Mouse (Mus musculus): Measurements from ENCODE around the gene Maml1. TPM values are rescaled to one million over a fixed set of nuclear protein-coding genes. Genes with fewer than 3 reads are reported as not detected.

Maml1 gene
- polyA plus RNA-seq, 1 experiment from 2014 or later, result 7.5 TPM

DNA sequence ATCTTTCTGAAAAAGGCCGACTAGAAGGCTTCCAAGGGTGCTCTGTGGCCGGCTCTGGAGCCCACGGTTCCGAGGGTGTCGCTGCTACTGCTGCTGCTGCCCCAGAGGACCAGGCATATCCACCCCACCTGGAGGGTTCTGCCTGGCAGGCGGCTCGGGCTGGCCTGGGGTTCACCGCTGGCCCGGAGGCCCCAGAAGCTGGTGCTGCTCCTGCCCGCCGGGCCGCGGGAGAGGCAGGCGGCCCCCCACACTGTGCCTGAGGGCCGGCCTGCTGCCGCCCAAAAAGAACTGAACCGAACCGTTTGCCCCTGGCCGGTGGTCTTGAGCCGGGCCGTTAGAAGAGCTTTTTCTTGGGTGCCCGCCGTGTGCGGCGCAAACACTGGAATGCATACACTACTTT, 57.5 kb downstream of the Maml1 start:
- Histone ChIP-seq H3K4me2 (replicated peaks) (no peak overlapping the region), H3K4me3 (no peak overlapping the region), H3K9ac (no peak overlapping the region), H3K9me3 (no peaks in the 10 kb centered on the region), H3K4me1 (peaks cover 24% of the 10 kb centered on the region), H3K27ac (no peak overlapping the region), H3K27me3 (peaks cover 46% of the 10 kb centered on the region), H3K36me3 (peaks cover 38% of the 10 kb centered on the region)
- WGBS, result 93% methylated on average over 25 of the region's 25 CpGs
- ATAC-seq (ENCODE audit: low FRiP score, low read depth), result no peak

DNA sequence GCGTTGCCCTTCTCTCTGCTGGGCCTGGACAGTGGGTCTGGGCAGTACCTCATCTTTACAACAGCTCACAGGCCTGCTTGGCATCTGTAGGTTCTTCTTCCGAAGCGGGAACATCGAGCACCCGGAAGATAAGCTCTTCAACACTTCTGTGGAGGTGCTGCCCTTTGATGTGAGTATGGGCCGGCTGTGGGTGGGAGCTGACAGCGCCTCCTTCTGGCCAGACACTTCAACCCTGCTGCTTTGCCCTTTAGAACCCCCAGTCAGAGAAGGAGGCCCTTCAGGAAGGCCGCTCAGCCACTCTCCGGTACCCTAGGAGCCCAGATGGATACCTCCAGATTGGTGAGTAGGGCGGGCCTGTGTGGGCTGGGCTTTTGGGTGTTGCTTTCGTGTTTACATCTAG, 58.1 kb downstream of the Maml1 start:
- H3K36me3 ChIP-seq, result peaks cover 38% of the 10 kb centered on the region
- 82% methylated on average over 11 of the region's 11 CpGs for WGBS
- no peak for ATAC-seq (ENCODE audit: low FRiP score, low read depth)

DNA sequence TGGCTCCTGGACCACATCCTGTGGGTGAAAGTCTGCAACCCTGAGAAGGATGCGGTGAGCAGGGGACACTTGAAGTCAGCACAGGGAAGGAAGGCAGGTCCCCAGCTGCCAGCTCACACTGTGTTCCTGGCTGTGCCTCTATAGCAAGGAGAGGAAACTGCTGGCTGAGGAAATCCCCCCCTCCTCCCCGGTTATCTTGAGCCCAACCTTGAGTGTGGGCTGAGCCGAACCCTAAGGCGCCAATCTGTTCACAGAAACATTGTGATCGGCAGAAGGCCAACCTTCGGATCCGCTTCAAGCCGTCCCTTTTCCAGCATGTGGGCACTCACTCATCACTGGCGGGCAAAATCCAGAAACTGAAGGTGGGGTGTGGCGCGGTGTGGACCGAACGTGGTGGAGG, 59.1 kb downstream of the Maml1 start:
- ATAC-seq (ENCODE audit: low FRiP score, low read depth), result no peak
- H3K27ac ChIP-seq, result no peak overlapping the region
- WGBS, result 93% methylated on average over 13 of the region's 13 CpGs

More for the DNA sequence above, 58.1 kb downstream of the Maml1 start:
- H3K4me3 ChIP-seq, result no peak overlapping the region
- no peaks in the 10 kb centered on the region for H3K9me3 ChIP-seq
- H3K9ac ChIP-seq, result no peak overlapping the region
- H3K4me2 ChIP-seq (replicated peaks), result no peak overlapping the region
- peaks cover 30% of the 10 kb centered on the region for H3K4me1 ChIP-seq
- no peak overlapping the region for H3K27ac ChIP-seq
- H3K27me3 ChIP-seq, result peaks cover 39% of the 10 kb centered on the region

DNA sequence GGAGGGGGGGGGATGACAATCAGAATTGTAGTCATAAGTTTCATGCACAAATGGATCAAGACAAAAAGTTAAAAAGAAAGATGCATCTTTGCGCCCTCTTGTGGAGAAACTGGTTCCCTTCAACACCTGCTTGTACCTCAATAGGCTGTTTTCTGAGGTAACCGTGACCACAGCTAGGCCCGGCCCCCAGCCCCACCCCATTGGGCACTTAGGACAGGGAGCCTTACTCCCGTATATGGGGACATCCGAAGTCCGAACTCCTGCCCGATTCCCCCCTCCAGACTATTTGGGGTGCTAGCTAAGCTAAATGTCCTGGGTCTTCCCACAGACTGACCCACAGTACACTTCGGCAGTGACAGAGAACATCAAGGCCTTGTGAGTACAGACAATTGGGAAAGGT, 60.7 kb downstream of the Maml1 start:
- H3K27me3 ChIP-seq, result peaks cover 16% of the 10 kb centered on the region
- peak overlapping the region; percentile 27; the same call in 1 of the 2 replicates for H3K4me3 ChIP-seq
- peaks cover 38% of the 10 kb centered on the region for H3K36me3 ChIP-seq
- WGBS, result 24% methylated on average over 8 of the region's 8 CpGs
- no peak overlapping the region for H3K27ac ChIP-seq
- no peaks in the 10 kb centered on the region for H3K9me3 ChIP-seq
- peak overlapping the region; percentile 60 for H3K4me2 ChIP-seq (replicated peaks)
- no peak for ATAC-seq (ENCODE audit: low FRiP score, low read depth)
- peaks cover 49% of the 10 kb centered on the region for H3K4me1 ChIP-seq
- no peak overlapping the region for H3K9ac ChIP-seq

More for the DNA sequence above, 59.1 kb downstream of the Maml1 start:
- H3K4me2 ChIP-seq (replicated peaks), result no peak overlapping the region
- H3K9me3 ChIP-seq, result no peaks in the 10 kb centered on the region
- no peak overlapping the region for H3K9ac ChIP-seq
- no peak overlapping the region for H3K4me3 ChIP-seq
- H3K4me1 ChIP-seq, result peaks cover 40% of the 10 kb centered on the region
- peaks cover 30% of the 10 kb centered on the region for H3K27me3 ChIP-seq
- peaks cover 38% of the 10 kb centered on the region for H3K36me3 ChIP-seq

DNA sequence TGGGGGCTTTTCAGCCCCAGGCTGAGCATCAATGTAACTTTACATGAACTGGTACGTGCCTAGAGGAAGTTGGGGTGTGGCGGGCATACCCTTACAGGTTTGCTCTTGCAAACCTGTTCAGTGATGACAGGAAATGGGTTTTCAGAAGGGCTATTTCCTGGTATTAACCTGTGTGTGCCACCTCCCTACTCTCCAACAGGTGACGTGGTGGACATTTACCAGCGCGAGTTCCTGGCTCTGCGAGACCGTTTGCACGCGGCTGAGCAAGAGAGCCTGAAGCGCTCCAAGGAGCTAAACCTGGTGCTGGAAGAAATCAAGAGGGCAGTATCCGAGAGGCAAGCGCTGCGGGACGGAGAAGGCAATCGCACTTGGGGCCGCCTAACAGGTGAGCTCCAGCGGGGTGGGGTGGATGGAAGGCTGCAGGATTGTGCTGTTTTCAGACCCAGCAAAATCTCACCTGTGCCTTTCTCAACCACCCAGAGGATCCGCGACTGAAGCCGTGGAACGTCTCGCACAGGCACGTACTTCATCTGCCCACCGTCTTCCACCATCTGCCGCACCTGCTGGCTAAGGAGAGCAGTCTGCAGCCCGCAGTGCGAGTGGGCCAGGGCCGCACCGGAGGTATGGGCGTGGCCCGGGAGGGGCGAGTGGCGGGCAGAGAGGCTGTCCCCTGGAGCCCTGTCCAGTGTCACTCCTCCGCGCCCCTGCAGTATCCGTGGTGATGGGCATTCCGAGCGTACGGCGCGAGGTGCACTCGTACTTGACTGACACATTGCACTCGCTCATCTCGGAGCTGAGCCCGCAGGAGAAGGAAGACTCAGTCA, 61.4 kb downstream of the Maml1 start:
- WGBS, result 29% methylated on average over 45 of the region's 45 CpGs
- Histone ChIP-seq H3K27ac (no peak overlapping the region), H3K36me3 (peaks cover 38% of the 10 kb centered on the region), H3K27me3 (peaks cover 11% of the 10 kb centered on the region), H3K9ac (no peak overlapping the region), H3K4me2 (replicated peaks) (peak overlapping the region; percentile 60), H3K9me3 (no peaks in the 10 kb centered on the region), H3K4me3 (peak overlapping the region; percentile 27), H3K4me1 (peaks cover 48% of the 10 kb centered on the region)
- no peak for ATAC-seq (ENCODE audit: low FRiP score, low read depth)

DNA sequence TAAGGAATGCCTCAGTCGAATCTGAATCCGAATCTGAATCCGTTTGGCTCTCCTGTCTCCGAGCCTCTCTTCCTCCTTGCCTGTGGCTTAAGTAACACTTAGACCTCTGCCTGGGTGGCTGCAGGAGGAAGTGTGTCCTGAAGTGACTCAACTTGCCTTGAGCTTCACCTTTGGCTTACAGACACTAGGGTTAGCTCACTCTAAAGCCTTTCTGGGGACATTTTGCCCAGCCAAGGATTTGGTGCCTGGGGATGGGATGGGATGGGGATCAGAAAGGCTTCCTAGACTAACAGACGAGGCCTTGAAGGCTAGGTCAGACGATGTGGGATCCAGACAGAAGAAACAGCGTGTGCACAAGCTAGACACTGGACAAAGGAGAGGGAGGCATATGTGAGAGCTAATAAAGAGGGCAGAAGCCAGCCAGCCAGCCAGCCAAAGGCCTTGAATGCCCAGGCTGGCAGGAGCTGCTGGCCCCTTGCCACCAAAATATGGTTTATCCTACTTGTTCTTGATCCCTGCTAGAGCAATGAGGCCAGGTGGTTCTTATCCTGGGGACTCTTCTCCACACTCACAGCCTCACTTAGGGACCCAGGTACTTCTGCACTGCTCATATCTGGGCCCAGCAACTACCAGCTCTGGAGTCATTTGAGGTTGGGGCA, 62.7 kb downstream of the Maml1 start:
- peaks cover 48% of the 10 kb centered on the region for H3K4me1 ChIP-seq
- no peak for ATAC-seq (ENCODE audit: low FRiP score, low read depth)
- peaks cover 10% of the 10 kb centered on the region; the same call in 1 of the 2 replicates for H3K27me3 ChIP-seq
- no peak overlapping the region; the same call in 1 of the 2 replicates for H3K4me2 ChIP-seq (replicated peaks)
- WGBS, result 41% methylated on average over 7 of the region's 7 CpGs
- H3K9me3 ChIP-seq, result no peaks in the 10 kb centered on the region
- H3K9ac ChIP-seq, result peak overlapping the region; percentile 25; the same call in 1 of the 2 replicates
- no peak overlapping the region for H3K4me3 ChIP-seq
- peaks cover 31% of the 10 kb centered on the region for H3K36me3 ChIP-seq
- H3K27ac ChIP-seq, result no peak overlapping the region

DNA sequence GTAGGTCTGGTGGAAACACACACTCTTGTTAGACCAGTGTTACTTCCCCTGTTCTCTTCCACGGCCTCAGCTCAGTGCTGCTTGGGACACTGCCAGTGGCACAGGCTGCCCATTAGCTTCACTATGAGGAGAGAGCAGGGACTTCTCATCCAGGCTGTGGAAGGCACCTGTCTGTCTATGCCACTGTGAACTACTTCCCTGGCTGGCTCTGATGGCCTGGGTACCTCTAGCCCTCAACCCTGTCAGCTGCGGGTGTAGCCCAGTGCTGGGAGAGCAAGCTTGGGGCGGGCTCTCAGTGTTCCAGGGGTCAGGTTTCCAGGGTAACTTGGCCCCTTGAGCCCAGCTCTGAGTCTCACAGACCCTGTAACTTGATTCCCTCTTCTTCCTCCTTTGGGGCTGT, 63.3 kb downstream of the Maml1 start:
- no peak overlapping the region for H3K4me3 ChIP-seq
- peaks cover 25% of the 10 kb centered on the region for H3K36me3 ChIP-seq
- WGBS, result 19% methylated on average over 3 of the region's 3 CpGs
- H3K27ac ChIP-seq, result peak overlapping the region; percentile 15; the same call in 1 of the 2 replicates
- peaks cover 54% of the 10 kb centered on the region for H3K4me1 ChIP-seq
- H3K9ac ChIP-seq, result peak overlapping the region; percentile 8; the same call in 1 of the 2 replicates
- peaks cover 10% of the 10 kb centered on the region; the same call in 1 of the 2 replicates for H3K27me3 ChIP-seq
- no peaks in the 10 kb centered on the region for H3K9me3 ChIP-seq
- ATAC-seq (ENCODE audit: low FRiP score, low read depth), result no peak
- peak overlapping the region; percentile 15; the same call in 1 of the 2 replicates for H3K4me2 ChIP-seq (replicated peaks)

DNA sequence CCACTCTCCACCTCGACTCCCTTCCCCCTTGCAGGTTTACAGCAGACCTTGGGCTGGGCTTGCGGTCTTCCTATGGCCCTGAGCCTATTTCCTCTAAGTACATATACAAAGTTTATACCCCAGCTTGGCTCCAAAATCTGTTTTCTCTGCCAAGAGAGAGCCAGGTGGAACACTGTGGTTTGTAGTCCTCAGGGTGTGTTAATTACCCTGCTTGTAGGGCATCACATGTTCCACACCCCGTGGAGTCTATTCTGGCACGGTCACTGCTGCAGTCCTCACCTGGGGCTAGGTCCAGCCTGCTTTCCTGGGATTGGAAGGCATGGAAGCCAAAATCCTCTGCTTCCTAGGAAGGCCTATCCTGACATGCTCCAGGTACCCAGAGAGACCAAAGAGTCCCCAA, 64.4 kb downstream of the Maml1 start:
- no peak overlapping the region for H3K27ac ChIP-seq
- no peak overlapping the region for H3K4me3 ChIP-seq
- H3K36me3 ChIP-seq, result peaks cover 15% of the 10 kb centered on the region
- H3K4me1 ChIP-seq, result peaks cover 57% of the 10 kb centered on the region
- WGBS, result 79% methylated on average over 4 of the region's 4 CpGs
- H3K27me3 ChIP-seq, result peaks cover 10% of the 10 kb centered on the region; the same call in 1 of the 2 replicates
- ATAC-seq (ENCODE audit: low FRiP score, low read depth), result no peak
- no peaks in the 10 kb centered on the region for H3K9me3 ChIP-seq
- no peak overlapping the region; the same call in 1 of the 2 replicates for H3K4me2 ChIP-seq (replicated peaks)
- no peak overlapping the region; the same call in 1 of the 2 replicates for H3K9ac ChIP-seq

DNA sequence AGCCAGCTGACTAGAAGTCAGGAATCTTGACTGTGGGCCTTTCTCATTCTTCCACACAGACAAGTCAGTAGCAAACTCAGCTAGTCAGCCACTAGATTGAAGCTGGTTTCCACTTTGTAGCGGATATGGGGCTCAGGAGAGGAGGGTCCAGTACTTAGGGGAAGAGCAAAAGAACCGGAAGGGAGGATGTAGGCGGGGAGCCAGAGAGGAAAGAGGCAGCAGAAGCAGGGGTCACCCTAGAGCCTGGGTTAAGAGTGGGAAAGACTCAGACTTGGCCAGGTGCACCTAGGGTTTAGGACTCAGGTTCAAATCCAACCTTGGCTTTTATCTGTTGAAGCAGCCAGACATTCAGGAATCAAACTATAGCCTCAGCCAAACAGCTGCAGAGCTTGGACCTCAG, 64.9 kb downstream of the Maml1 start:
- peak overlapping the region; percentile 91 for H3K4me2 ChIP-seq (replicated peaks)
- no peak for ATAC-seq (ENCODE audit: low FRiP score, low read depth)
- H3K4me1 ChIP-seq, result peaks cover 57% of the 10 kb centered on the region
- peaks cover 10% of the 10 kb centered on the region; the same call in 1 of the 2 replicates for H3K27me3 ChIP-seq
- H3K4me3 ChIP-seq, result 0 out of 2 replicates have a peak overlapping the region, but pooled peaks have one; percentile 94
- H3K9ac ChIP-seq, result peak overlapping the region; percentile 96
- peaks cover 10% of the 10 kb centered on the region for H3K36me3 ChIP-seq
- H3K27ac ChIP-seq, result no peak overlapping the region
- WGBS, result 75% methylated on average over 3 of the region's 3 CpGs
- H3K9me3 ChIP-seq, result no peaks in the 10 kb centered on the region

DNA sequence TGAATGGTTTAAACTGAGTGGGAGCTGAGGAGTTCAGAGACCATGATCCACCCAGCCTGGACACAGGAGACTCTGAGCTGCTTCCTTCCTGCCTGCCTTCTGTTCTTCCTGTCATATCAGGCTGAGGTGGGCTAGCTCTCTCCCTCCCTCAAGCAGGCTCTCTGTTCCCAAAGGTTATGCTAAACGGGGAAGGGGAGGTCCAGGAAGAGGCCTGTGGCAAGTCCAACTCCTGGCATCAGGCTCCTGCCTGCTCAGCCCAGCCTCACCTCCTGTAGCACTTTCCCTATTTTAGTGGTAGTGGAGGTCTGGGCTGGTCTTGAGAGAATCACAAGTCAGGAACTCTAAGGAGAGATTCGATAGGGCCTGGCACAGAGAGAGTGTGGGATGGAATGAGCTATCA, 65.7 kb downstream of the Maml1 start:
- peak overlapping the region; percentile 91 for H3K4me2 ChIP-seq (replicated peaks)
- peaks cover 57% of the 10 kb centered on the region for H3K4me1 ChIP-seq
- ATAC-seq (ENCODE audit: low FRiP score, low read depth), result no peak
- peak overlapping the region; percentile 94 for H3K4me3 ChIP-seq
- peaks cover 2% of the 10 kb centered on the region; the same call in 1 of the 2 replicates for H3K36me3 ChIP-seq
- H3K9ac ChIP-seq, result peak overlapping the region; percentile 96
- no peaks in the 10 kb centered on the region for H3K9me3 ChIP-seq
- 27% methylated on average over 2 of the region's 2 CpGs for WGBS
- peaks cover 10% of the 10 kb centered on the region; the same call in 1 of the 2 replicates for H3K27me3 ChIP-seq
- no peak overlapping the region; the same call in 1 of the 2 replicates for H3K27ac ChIP-seq

DNA sequence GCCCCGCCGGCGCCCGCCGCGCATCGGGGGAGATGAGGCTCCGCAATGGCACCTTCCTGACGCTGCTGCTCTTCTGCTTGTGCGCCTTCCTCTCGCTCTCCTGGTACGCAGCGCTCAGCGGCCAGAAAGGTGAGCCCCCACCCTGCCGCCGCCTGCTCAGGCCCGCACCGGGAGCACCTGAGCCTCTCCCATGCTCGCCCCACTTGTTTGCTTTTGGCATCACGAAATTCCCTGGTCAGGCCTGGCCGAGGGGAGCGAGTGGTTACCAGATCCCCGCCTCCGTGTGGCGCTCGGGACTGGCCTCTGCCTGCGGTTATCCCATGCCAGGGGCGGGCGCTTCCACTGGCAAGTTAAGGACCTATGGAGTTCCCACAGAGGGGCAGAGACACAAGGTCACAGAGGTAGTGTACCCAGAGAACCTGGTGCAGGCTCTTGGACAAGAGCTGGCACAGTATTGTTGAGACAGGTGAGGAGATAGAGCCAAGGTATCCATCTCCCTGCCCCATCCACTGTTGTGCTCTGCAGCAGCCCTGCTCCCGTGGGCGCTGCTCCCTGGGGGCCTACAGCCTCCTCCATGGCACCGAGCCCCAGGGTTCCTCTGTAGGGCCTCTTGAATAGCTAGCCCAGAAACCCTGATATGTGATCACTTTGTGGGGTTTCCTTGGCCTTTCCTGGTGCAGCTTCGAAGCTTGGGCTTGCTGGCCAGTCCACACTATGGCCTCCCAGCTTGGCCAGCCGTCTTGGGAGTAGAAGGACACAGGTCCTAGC, 66.3 kb downstream of the Maml1 start:
- Histone ChIP-seq H3K27me3 (peaks cover 10% of the 10 kb centered on the region; the same call in 1 of the 2 replicates), H3K4me3 (peak overlapping the region; percentile 94), H3K27ac (peak overlapping the region; percentile 76), H3K4me1 (peaks cover 54% of the 10 kb centered on the region), H3K36me3 (0 out of 2 replicates have a peak, but pooled peaks cover 2% of the 10 kb centered on the region), H3K9ac (peak overlapping the region; percentile 96), H3K4me2 (replicated peaks) (peak overlapping the region; percentile 91), H3K9me3 (no peaks in the 10 kb centered on the region)
- ATAC-seq (ENCODE audit: low FRiP score, low read depth), result no peak
- 3% methylated on average over 33 of the region's 34 CpGs for WGBS

All from limb, embryonic 13.5 days (tissue).